Mouse (Mus musculus) bone marrow macrophage, adult 2 months (primary cell): ENCODE results near the gene Rnf111. TPM values are rescaled to one million over a fixed set of nuclear protein-coding genes. Genes with fewer than 3 reads are reported as not detected.
"Not testable (repeated sequence)": the region's sequence is repeated elsewhere in the genome, so short reads cannot be mapped to it uniquely, and the experiment has no call there.

ENCODE experiments used
- H3K27ac ChIP-seq: 2 replicates; pipeline ENCODE4 v1.5.1; 2012; ENCODE audit warnings: low read depth, low read length; ENCODE audit not compliant: insufficient read depth
- H3K4me1 ChIP-seq: 2 replicates; pipeline ENCODE4 v1.6.1; 2012; ENCODE audit warnings: low read length; ENCODE audit not compliant: control insufficient read depth, insufficient read depth
- H3K4me3 ChIP-seq: 2 replicates; pipeline ENCODE4 v1.5.1; 2012; ENCODE audit warnings: mild to moderate bottlenecking, low read length, moderate library complexity; ENCODE audit not compliant: insufficient read depth
- CTCF ChIP-seq: IDR thresholded peaks from 2 replicates; pipeline ENCODE4 v1.5.1; 2012; ENCODE audit warnings: low read depth, mild to moderate bottlenecking, low read length, moderate library complexity
- POLR2A ChIP-seq: IDR thresholded peaks from 2 replicates; pipeline ENCODE4 v1.6.1; 2012; ENCODE audit warnings: mild to moderate bottlenecking, low read depth, low read length, borderline replicate concordance
- polyA plus RNA-seq: library from polyadenylated mRNA; stranded (reverse); fragments of >200 nt; gene quantifications from 2 replicates; pipeline ENCODE4 v1.2.4, GENCODE M21; 2012; ENCODE audit not compliant: missing spikeins, insufficient read depth, insufficient read length

Rnf111 gene
- polyA plus RNA-seq, 1 experiment = 61.9 TPM

GRCm38 (mm10) chr9:70496990-70497389 lies 6.5 kb downstream of the Rnf111 start:
- TF ChIP-seq POLR2A (no peak), CTCF (no peak)
- peaks cover 12% of the 10 kb centered on the region for H3K4me1 ChIP-seq
- H3K4me3 ChIP-seq = no peak overlapping the region
- no peak overlapping the region for H3K27ac ChIP-seq

GRCm38 (mm10) chr9:70493038-70493437 lies 10.5 kb downstream of the Rnf111 start:
- H3K4me3 ChIP-seq = no peak overlapping the region
- TF ChIP-seq CTCF (no peak), POLR2A (no peak)

GRCm38 (mm10) chr9:70491176-70491575 lies 12.3 kb downstream of the Rnf111 start:
- no peak overlapping the region for H3K27ac ChIP-seq
- TF ChIP-seq POLR2A (no peak), CTCF (no peak)
- no peak overlapping the region for H3K4me3 ChIP-seq
- peaks cover 10% of the 10 kb centered on the region; the same call in 1 of the 2 replicates for H3K4me1 ChIP-seq

More at GRCm38 (mm10) chr9:70493038-70493437, 10.5 kb downstream of the Rnf111 start:
- H3K4me1 ChIP-seq = peaks cover 13% of the 10 kb centered on the region
- H3K27ac ChIP-seq = no peak overlapping the region

GRCm38 (mm10) chr9:70487401-70487800 lies 16.1 kb downstream of the Rnf111 start:
- TF ChIP-seq POLR2A (no peak), CTCF (no peak)
- Histone ChIP-seq H3K4me1 (peaks cover 8% of the 10 kb centered on the region; the same call in 1 of the 2 replicates), H3K27ac (no peak overlapping the region), H3K4me3 (no peak overlapping the region)

- Histone ChIP-seq H3K27ac (no peak overlapping the region), H3K4me1 (peaks cover 11% of the 10 kb centered on the region), H3K4me3 (no peak overlapping the region)
- TF ChIP-seq CTCF (no peak), POLR2A (no peak)
Measured at GRCm38 (mm10) chr9:70485840-70486239, 17.7 kb downstream of the Rnf111 start.

- no peak overlapping the region for H3K4me3 ChIP-seq
- TF ChIP-seq CTCF (no peak), POLR2A (no peak)
- no peak overlapping the region for H3K27ac ChIP-seq
- peaks cover 11% of the 10 kb centered on the region for H3K4me1 ChIP-seq
Measured at GRCm38 (mm10) chr9:70483495-70483894, 20.0 kb downstream of the Rnf111 start.

- Histone ChIP-seq H3K27ac (no peak overlapping the region), H3K4me3 (no peak overlapping the region), H3K4me1 (peaks cover 11% of the 10 kb centered on the region)
- no peak for TF ChIP-seq CTCF
- TF ChIP-seq POLR2A = no peak
Measured at GRCm38 (mm10) chr9:70481872-70482271, 21.7 kb downstream of the Rnf111 start.

- no peak overlapping the region for H3K27ac ChIP-seq
- no peak overlapping the region for H3K4me3 ChIP-seq
- peaks cover 16% of the 10 kb centered on the region for H3K4me1 ChIP-seq
- TF ChIP-seq POLR2A (no peak), CTCF (no peak)
Measured at GRCm38 (mm10) chr9:70477229-70477628, 26.3 kb downstream of the Rnf111 start.

GRCm38 (mm10) chr9:70475777-70476270 lies 27.7 kb downstream of the Rnf111 start:
- peaks cover 10% of the 10 kb centered on the region for H3K4me1 ChIP-seq
- TF ChIP-seq CTCF (no peak), POLR2A (no peak)
- no peak overlapping the region for H3K4me3 ChIP-seq
- H3K27ac ChIP-seq = no peak overlapping the region

GRCm38 (mm10) chr9:70473400-70473799 lies 30.1 kb downstream of the Rnf111 start:
- no peak overlapping the region for H3K27ac ChIP-seq
- peaks cover 10% of the 10 kb centered on the region for H3K4me1 ChIP-seq
- no peak overlapping the region for H3K4me3 ChIP-seq
- TF ChIP-seq POLR2A (no peak), CTCF (no peak)

GRCm38 (mm10) chr9:70463091-70463490 lies 40.4 kb downstream of the Rnf111 start:
- H3K4me1 ChIP-seq, H3K27ac ChIP-seq, H3K4me3 ChIP-seq: not testable (repeated sequence)
